17 mouse cellular contexts compared by ENCODE assay signal in genomic region chr12:41726720-41727119, GRCm38 (mm10).
DNase-seq lines count a peak whose midpoint lies in the region; ATAC-seq and TF ChIP-seq lines count a peak whose summit lies in the region.
"Had no signal": no experiment of that assay in that cellular context is flagged by ENCODE, and none has a peak within 500 bp of the region (broad histone marks: within the 10 kb centered on the region; RNA-seq: fewer than 3 reads in every experiment).

No protein-coding gene starts in this region.

- no peak for TF ChIP-seq CTCF in ES-Bruce4 (IDR thresholded peaks at IDR 0.05; ENCODE audit: low read depth, low read length)
- no peak for TF ChIP-seq CTCF in embryonic fibroblast, embryonic 13.5 days (IDR thresholded peaks at IDR 0.05; ENCODE audit: borderline replicate concordance, insufficient read depth, low read length)

- no peak for TF ChIP-seq POLR2A in ES-Bruce4 (IDR thresholded peaks at IDR 0.05; ENCODE audit: insufficient read depth, low read length)
- TF ChIP-seq POLR2A in embryonic fibroblast, embryonic 13.5 days (IDR thresholded peaks at IDR 0.05; ENCODE audit: low read depth, low read length) = no peak

- WGBS in forebrain, embryonic 14.5 days = 42% methylated on average over 1 of the region's 1 CpGs
- WGBS in forebrain, embryonic 11.5 days = 79% methylated on average over 1 of the region's 1 CpGs
- WGBS in hindbrain, embryonic 16.5 days = 81% methylated on average over 1 of the region's 1 CpGs
- WGBS in hindbrain, embryonic 10.5 days = 84% methylated on average over 1 of the region's 1 CpGs

- no peak for TF ChIP-seq EP300 in ES-Bruce4 (IDR thresholded peaks at IDR 0.05; ENCODE audit: insufficient read depth, low read depth, low read length)

- H3K4me2 ChIP-seq in forebrain, embryonic 14.5 days (ENCODE audit: low read length) = no peak overlapping the region
- no peak overlapping the region for H3K4me2 ChIP-seq in forebrain, embryonic 11.5 days (ENCODE audit: low read depth, low read length, severe bottlenecking)
- H3K4me2 ChIP-seq in hindbrain, embryonic 16.5 days (ENCODE audit: low read length) = no peak overlapping the region
- H3K4me2 ChIP-seq: heart, embryonic 12.5 days; intestine, embryonic 15.5 days had no signal

- H3K4me3 ChIP-seq in forebrain, embryonic 14.5 days (ENCODE audit: low read depth, low read length) = no peak overlapping the region
- no peak overlapping the region for H3K4me3 ChIP-seq in forebrain, embryonic 11.5 days (ENCODE audit: low read depth, low read length)
- H3K4me3 ChIP-seq in hindbrain, embryonic 16.5 days (ENCODE audit: low read length) = no peak overlapping the region
- H3K4me3 ChIP-seq in hindbrain, embryonic 10.5 days = no peak overlapping the region
- no peak overlapping the region for H3K4me3 ChIP-seq in ES-Bruce4 (ENCODE audit: low read depth, low read length)
- H3K4me3 ChIP-seq in embryonic fibroblast, embryonic 13.5 days (ENCODE audit: insufficient read depth, low read length) = no peak overlapping the region
- H3K4me3 ChIP-seq: embryonic facial prominence, embryonic 10.5 days; erythroblast, embryonic 14.5 days; gastrocnemius, adult 2 months; heart, embryonic 12.5 days; intestine, embryonic 15.5 days had no signal

- H3K27ac ChIP-seq in forebrain, embryonic 14.5 days (ENCODE audit: low read depth, low read length) = peak overlapping the region; percentile 21; the same call in 1 of the 2 replicates
- H3K27ac ChIP-seq in forebrain, embryonic 11.5 days (ENCODE audit: low read depth, low read length) = no peak overlapping the region
- no peak overlapping the region for H3K27ac ChIP-seq in hindbrain, embryonic 16.5 days (ENCODE audit: low read depth, low read length)
- H3K27ac ChIP-seq in hindbrain, embryonic 10.5 days = no peak overlapping the region
- peak overlapping the region; percentile 83 for H3K27ac ChIP-seq in ES-Bruce4 (ENCODE audit: insufficient read depth, low read length)
- peak overlapping the region; percentile 18; the same call in 1 of the 2 replicates for H3K27ac ChIP-seq in embryonic fibroblast, embryonic 13.5 days (ENCODE audit: insufficient read depth, low read length)
- H3K27ac ChIP-seq: embryonic facial prominence, embryonic 10.5 days; gastrocnemius, adult 2 months; intestine, embryonic 15.5 days had no signal

- peaks cover 16% of the 10 kb centered on the region for H3K4me1 ChIP-seq in forebrain, embryonic 14.5 days (ENCODE audit: control insufficient read depth, insufficient read depth, low read length)
- no peaks in the 10 kb centered on the region for H3K4me1 ChIP-seq in forebrain, embryonic 11.5 days (replicated peaks; ENCODE audit: control insufficient read depth, insufficient read depth, low read length)
- H3K4me1 ChIP-seq in hindbrain, embryonic 16.5 days (ENCODE audit: control insufficient read depth, insufficient read depth, low read depth, low read length) = no peaks in the 10 kb centered on the region
- H3K4me1 ChIP-seq in hindbrain, embryonic 10.5 days (replicated peaks) = no peaks in the 10 kb centered on the region
- H3K4me1 ChIP-seq in ES-Bruce4 (ENCODE audit: control insufficient read depth, insufficient read depth, low read length) = peaks cover 12% of the 10 kb centered on the region
- H3K4me1 ChIP-seq in embryonic fibroblast, embryonic 13.5 days (ENCODE audit: control insufficient read depth, insufficient read depth, low read length) = no peaks in the 10 kb centered on the region
- H3K4me1 ChIP-seq: embryonic facial prominence, embryonic 10.5 days; heart, embryonic 12.5 days; intestine, embryonic 15.5 days had no signal

- peak; percentile 43 for DNase-seq in forebrain, embryonic 14.5 days (ENCODE audit: low spot score)
- DNase-seq in forebrain, embryonic 11.5 days (ENCODE audit: low spot score) = no peak
- DNase-seq in hindbrain, embryonic 10.5 days (ENCODE audit: low spot score) = no peak
- no peak for DNase-seq in kidney, adult 11 months
- DNase-seq: adrenal gland, adult 8-10 months; adrenal gland, postnatal 36 days; cerebellum, adult 2 months; gastrocnemius, adult 2 months; gastrocnemius, postnatal 25 days had no signal

- no peaks in the 10 kb centered on the region for H3K27me3 ChIP-seq in forebrain, embryonic 14.5 days (replicated peaks; ENCODE audit: control insufficient read depth, insufficient read depth, low read length)
- no peaks in the 10 kb centered on the region for H3K27me3 ChIP-seq in forebrain, embryonic 11.5 days (ENCODE audit: control insufficient read depth, insufficient read depth, low read length)
- no peaks in the 10 kb centered on the region for H3K27me3 ChIP-seq in hindbrain, embryonic 16.5 days (replicated peaks; ENCODE audit: control insufficient read depth, insufficient read depth, low read length)
- no peaks in the 10 kb centered on the region for H3K27me3 ChIP-seq in hindbrain, embryonic 10.5 days (ENCODE audit: insufficient read depth, poor library complexity, severe bottlenecking)
- no peaks in the 10 kb centered on the region for H3K27me3 ChIP-seq in ES-Bruce4 (ENCODE audit: control insufficient read depth, insufficient read depth, low read length, poor library complexity, severe bottlenecking)
- H3K27me3 ChIP-seq: heart, embryonic 12.5 days; intestine, embryonic 15.5 days had no signal

- H3K9me3 ChIP-seq in forebrain, embryonic 14.5 days (replicated peaks; ENCODE audit: control insufficient read depth, low read length) = no peaks in the 10 kb centered on the region
- no peaks in the 10 kb centered on the region for H3K9me3 ChIP-seq in forebrain, embryonic 11.5 days (ENCODE audit: control insufficient read depth, low read length)
- no peaks in the 10 kb centered on the region for H3K9me3 ChIP-seq in hindbrain, embryonic 16.5 days (ENCODE audit: control insufficient read depth, low read length)
- H3K9me3 ChIP-seq in hindbrain, embryonic 10.5 days = no peaks in the 10 kb centered on the region
- H3K9me3 ChIP-seq in ES-Bruce4 (replicated peaks; ENCODE audit: control insufficient read depth, insufficient read depth, low read length, poor library complexity, severe bottlenecking) = no peaks in the 10 kb centered on the region
- H3K9me3 ChIP-seq: embryonic facial prominence, embryonic 10.5 days; G1E; heart, embryonic 12.5 days; intestine, embryonic 15.5 days had no signal

- peak; percentile 47 for ATAC-seq in forebrain, embryonic 14.5 days
- no peak; the same call in 1 of the 2 replicates for ATAC-seq in forebrain, embryonic 11.5 days (replicated peaks; ENCODE audit: low FRiP score)
- peak; percentile 52; the same call in 1 of the 2 replicates for ATAC-seq in hindbrain, embryonic 16.5 days
- ATAC-seq: intestine, embryonic 15.5 days had no signal

- H3K9ac ChIP-seq in forebrain, embryonic 14.5 days (ENCODE audit: low read length) = no peak overlapping the region
- no peak overlapping the region for H3K9ac ChIP-seq in forebrain, embryonic 11.5 days (ENCODE audit: low read length)
- no peak overlapping the region for H3K9ac ChIP-seq in hindbrain, embryonic 16.5 days (ENCODE audit: low read depth, low read length)
- no peak overlapping the region for H3K9ac ChIP-seq in ES-Bruce4 (ENCODE audit: low read depth, poor library complexity, severe bottlenecking)
- H3K9ac ChIP-seq: heart, embryonic 12.5 days; intestine, embryonic 15.5 days had no signal

- H3K36me3 ChIP-seq in forebrain, embryonic 14.5 days (ENCODE audit: control insufficient read depth, insufficient read depth, low read length) = no peaks in the 10 kb centered on the region
- no peaks in the 10 kb centered on the region for H3K36me3 ChIP-seq in forebrain, embryonic 11.5 days (ENCODE audit: control insufficient read depth, insufficient read depth, low read length)
- no peaks in the 10 kb centered on the region for H3K36me3 ChIP-seq in hindbrain, embryonic 16.5 days (ENCODE audit: control insufficient read depth, insufficient read depth, low read length)
- H3K36me3 ChIP-seq in hindbrain, embryonic 10.5 days = no peaks in the 10 kb centered on the region
- H3K36me3 ChIP-seq in ES-Bruce4 (ENCODE audit: control insufficient read depth, insufficient read depth, low read length, poor library complexity, severe bottlenecking) = no peaks in the 10 kb centered on the region
- H3K36me3 ChIP-seq: embryonic facial prominence, embryonic 10.5 days; G1E; heart, embryonic 12.5 days; intestine, embryonic 15.5 days had no signal

Comparison
In these comparisons a context has a peak if more than half of its experiments do, and no peak if none do; other contexts are left out.
1. H3K27ac ChIP-seq: peak in forebrain, embryonic 14.5 days (single experiment), ES-Bruce4 (single experiment) and embryonic fibroblast, embryonic 13.5 days (single experiment); none in forebrain, embryonic 11.5 days (single experiment), hindbrain, embryonic 16.5 days (single experiment) and hindbrain, embryonic 10.5 days (single experiment).